Mouse (Mus musculus) kidney, embryonic 14.5 days (tissue): ENCODE results near the gene Lgals8. TPM values are rescaled to one million over a fixed set of nuclear protein-coding genes. Genes with fewer than 3 reads are reported as not detected.
A peak's percentile ranks its signal among the peaks of the same experiment; 100 is the strongest.

Experiments
- ATAC-seq: fragments of 200-750 bp; cut with Nextera tagmentation; 2 replicates; pipeline ENCODE4 v1.8.0; 2017; ENCODE audit warnings: moderate number of reproducible peaks, mild to moderate bottlenecking, moderate TSS enrichment, moderate library complexity; ENCODE audit not compliant: low FRiP score, low TSS enrichment
- H3K27ac ChIP-seq: fragments of 300-500 bp; sonication (generic); 2 replicates; pipeline ENCODE4 v1.5.1; 2014; ENCODE audit warnings: low read depth, mild to moderate bottlenecking, low read length, moderate library complexity, mixed read lengths
- H3K27me3 ChIP-seq: fragments of 300-500 bp; sonication (generic); 2 replicates; pipeline ENCODE4 v1.6.1; 2014; ENCODE audit warnings: mild to moderate bottlenecking, low read length; ENCODE audit not compliant: control insufficient read depth, insufficient read depth
- H3K36me3 ChIP-seq: fragments of 300-500 bp; sonication (generic); 2 replicates; pipeline ENCODE4 v1.6.1; 2014; ENCODE audit warnings: low read length, mixed read lengths; ENCODE audit not compliant: control insufficient read depth, insufficient read depth
- H3K4me1 ChIP-seq: fragments of 300-500 bp; sonication (generic); 2 replicates; pipeline ENCODE4 v1.6.1; 2014; ENCODE audit warnings: low read length, mixed read lengths; ENCODE audit not compliant: control insufficient read depth, insufficient read depth
- H3K4me2 ChIP-seq: fragments of 300-500 bp; sonication (generic); replicated peaks from 2 replicates; pipeline ENCODE4 v1.6.1; 2014; ENCODE audit warnings: low read depth, mild to moderate bottlenecking, low read length
- H3K4me3 ChIP-seq: fragments of 300-500 bp; sonication (generic); 2 replicates; pipeline ENCODE4 v1.5.1; 2014; ENCODE audit warnings: mild to moderate bottlenecking, low read length
- H3K9ac ChIP-seq: fragments of 300-500 bp; sonication (generic); 2 replicates; pipeline ENCODE4 v1.6.1; 2014; ENCODE audit warnings: low read depth, mild to moderate bottlenecking, low read length, moderate library complexity
- H3K9me3 ChIP-seq: fragments of 300-500 bp; sonication (generic); 2 replicates; pipeline ENCODE4 v1.6.1; 2016; ENCODE audit warnings: low read length; ENCODE audit not compliant: control insufficient read depth
- WGBS: fragments of 180-500 bp; shearing (Covaris S2); extraction: QIAGEN DNeasy Blood & Tissue Kit; methylation state at CpG from one replicate; pipeline ENCODE4 v1.1.7; 2014; 5-methylcytosine and 5-hydroxymethylcytosine counted together
- polyA plus RNA-seq: library from polyadenylated mRNA; unstranded; fragments of >200 nt; fragmentation: Nextera tagmentation; extraction: Ambion mirVana; gene quantifications from 2 replicates; pipeline ENCODE4 v1.2.1, GENCODE M21; 2014

Lgals8 gene
- polyA plus RNA-seq, 1 experiment from 2014 or later: 19.2 TPM

- H3K4me2 ChIP-seq: no peak overlapping the region
- H3K27me3 ChIP-seq: no peaks in the 10 kb centered on the region
- no peak overlapping the region for H3K27ac ChIP-seq
- H3K9ac ChIP-seq: no peak overlapping the region
- WGBS: 84% methylated on average over 9 of the region's 9 CpGs
- H3K4me3 ChIP-seq: no peak overlapping the region
- no peaks in the 10 kb centered on the region for H3K4me1 ChIP-seq
- no peak for ATAC-seq
- no peaks in the 10 kb centered on the region for H3K36me3 ChIP-seq
- no peaks in the 10 kb centered on the region for H3K9me3 ChIP-seq
These were observed 30.0 kb upstream of the Lgals8 start for GRCm38 (mm10) chr13:12494750-12495149.

GRCm38 (mm10) chr13:12492515-12492914 is 27.8 kb upstream of the Lgals8 start:
- Histone ChIP-seq H3K4me1 (no peaks in the 10 kb centered on the region), H3K9ac (no peak overlapping the region), H3K27me3 (no peaks in the 10 kb centered on the region), H3K27ac (no peak overlapping the region), H3K4me2 (no peak overlapping the region), H3K4me3 (no peak overlapping the region), H3K9me3 (no peaks in the 10 kb centered on the region), H3K36me3 (no peaks in the 10 kb centered on the region)
- ATAC-seq: no peak
- 88% methylated on average over 3 of the region's 3 CpGs for WGBS

GRCm38 (mm10) chr13:12485640-12486039 is 20.9 kb upstream of the Lgals8 start:
- 77% methylated on average over 7 of the region's 7 CpGs for WGBS
- Histone ChIP-seq H3K9me3 (no peaks in the 10 kb centered on the region), H3K4me1 (no peaks in the 10 kb centered on the region), H3K27ac (no peak overlapping the region), H3K4me2 (no peak overlapping the region), H3K9ac (no peak overlapping the region), H3K36me3 (no peaks in the 10 kb centered on the region), H3K27me3 (no peaks in the 10 kb centered on the region), H3K4me3 (no peak overlapping the region)
- ATAC-seq: no peak

- H3K27me3 ChIP-seq: no peaks in the 10 kb centered on the region
- no peak overlapping the region for H3K9ac ChIP-seq
- WGBS: 75% methylated on average over 2 of the region's 2 CpGs
- H3K36me3 ChIP-seq: no peaks in the 10 kb centered on the region
- H3K27ac ChIP-seq: no peak overlapping the region
- no peak overlapping the region for H3K4me3 ChIP-seq
- H3K9me3 ChIP-seq: no peaks in the 10 kb centered on the region
- no peaks in the 10 kb centered on the region for H3K4me1 ChIP-seq
- ATAC-seq: no peak
- H3K4me2 ChIP-seq: no peak overlapping the region
These were observed 20.5 kb upstream of the Lgals8 start for GRCm38 (mm10) chr13:12485197-12485596.

- Histone ChIP-seq H3K4me2 (no peak overlapping the region), H3K4me1 (no peaks in the 10 kb centered on the region), H3K9ac (no peak overlapping the region), H3K27me3 (no peaks in the 10 kb centered on the region), H3K27ac (no peak overlapping the region), H3K9me3 (no peaks in the 10 kb centered on the region), H3K36me3 (no peaks in the 10 kb centered on the region), H3K4me3 (no peak overlapping the region)
- 67% methylated on average over 6 of the region's 6 CpGs for WGBS
- ATAC-seq: no peak
These were observed 15.1 kb upstream of the Lgals8 start for GRCm38 (mm10) chr13:12479802-12480201.

GRCm38 (mm10) chr13:12478301-12478700 is 13.6 kb upstream of the Lgals8 start:
- Histone ChIP-seq H3K27ac (no peak overlapping the region), H3K9me3 (no peaks in the 10 kb centered on the region), H3K36me3 (no peaks in the 10 kb centered on the region), H3K27me3 (no peaks in the 10 kb centered on the region), H3K4me3 (no peak overlapping the region), H3K4me2 (no peak overlapping the region), H3K9ac (no peak overlapping the region), H3K4me1 (no peaks in the 10 kb centered on the region)
- WGBS: 48% methylated on average over 15 of the region's 15 CpGs
- ATAC-seq: peak; percentile 46

- no peak for ATAC-seq
- no peaks in the 10 kb centered on the region for H3K9me3 ChIP-seq
- 75% methylated on average over 4 of the region's 4 CpGs for WGBS
These were observed 12.1 kb upstream of the Lgals8 start for GRCm38 (mm10) chr13:12476886-12477285.

GRCm38 (mm10) chr13:12475239-12475638 is 10.5 kb upstream of the Lgals8 start:
- Histone ChIP-seq H3K9me3 (no peaks in the 10 kb centered on the region), H3K27ac (no peak overlapping the region), H3K4me3 (no peak overlapping the region), H3K9ac (no peak overlapping the region), H3K4me1 (no peaks in the 10 kb centered on the region), H3K27me3 (no peaks in the 10 kb centered on the region), H3K36me3 (no peaks in the 10 kb centered on the region), H3K4me2 (no peak overlapping the region)
- ATAC-seq: no peak
- 88% methylated on average over 6 of the region's 6 CpGs for WGBS

More at GRCm38 (mm10) chr13:12476886-12477285, 12.1 kb upstream of the Lgals8 start:
- Histone ChIP-seq H3K9ac (no peak overlapping the region), H3K27me3 (no peaks in the 10 kb centered on the region), H3K4me1 (no peaks in the 10 kb centered on the region), H3K4me3 (no peak overlapping the region), H3K36me3 (no peaks in the 10 kb centered on the region), H3K4me2 (no peak overlapping the region), H3K27ac (no peak overlapping the region)

GRCm38 (mm10) chr13:12473724-12474378 is 9.1 kb upstream of the Lgals8 start:
- Histone ChIP-seq H3K9ac (no peak overlapping the region), H3K4me2 (no peak overlapping the region), H3K27me3 (no peaks in the 10 kb centered on the region), H3K9me3 (no peaks in the 10 kb centered on the region), H3K4me3 (no peak overlapping the region), H3K4me1 (no peaks in the 10 kb centered on the region), H3K36me3 (no peaks in the 10 kb centered on the region), H3K27ac (no peak overlapping the region)
- 38% methylated on average over 8 of the region's 8 CpGs for WGBS
- peak; percentile 71 for ATAC-seq
